Mouse (Mus musculus): ENCODE results near the gene Zkscan5. TPM values are rescaled to one million over a fixed set of nuclear protein-coding genes. Genes with fewer than 3 reads are reported as not detected.

The Zkscan5 gene
- polyA plus RNA-seq (2012; rRNA removed): 6.3 and 6.9 TPM in 2 replicates

GRCm38 (mm10) chr5:145203936-145204691 lies at the start of gene Zkscan5:
Gene Zkscan5 (plus strand): TSS chr5:145204562.

GRCm38 (mm10) chr5:145166536-145167305 lies 37.6 kb upstream of the Zkscan5 start, which contains the start of the genes Ptcd1 and Cpsf4:
Gene Ptcd1 (minus strand): TSS chr5:145167108.
Gene Cpsf4 (plus strand): TSS chr5:145167213.

GRCm38 (mm10) chr5:145191962-145192361 lies 12.4 kb upstream of the Zkscan5 start, which contains the start of gene Atp5j2:
Gene Atp5j2 (minus strand): TSS chr5:145192062.

GRCm38 (mm10) chr5:145201321-145201991 lies 2.9 kb upstream of the Zkscan5 start, which contains the start of gene Zkscan14:
Gene Zkscan14 (minus strand): TSS chr5:145201868.

GRCm38 (mm10) chr5:145231367-145231871 lies 27.1 kb downstream of the Zkscan5 start, which contains the start of gene Zfp655:
Gene Zfp655 (plus strand): TSS chr5:145231715.

Other genes with a start within 250 kb of the Zkscan5 start
- 38.1 and 41.5 TPM in 2 replicates for gene Smurf1, start 238.7 kb upstream of the Zkscan5 start, polyA plus RNA-seq (2012; rRNA removed)
- not detected in 2 replicates for gene Gm4871, start 171.8 kb upstream of the Zkscan5 start, polyA plus RNA-seq (2012; rRNA removed)
- gene 1700018F24Rik, start 161.6 kb upstream of the Zkscan5 start, polyA plus RNA-seq (2012; rRNA removed): not detected in 2 replicates
- 107 and 120 TPM in 2 replicates for gene Arpc1a, start 120.7 kb upstream of the Zkscan5 start, polyA plus RNA-seq (2012; rRNA removed)
- 11.9 and 14.3 TPM in 2 replicates for gene Kpna7, start 120.5 kb upstream of the Zkscan5 start, polyA plus RNA-seq (2012; rRNA removed)
- 1,010 and 1,065 TPM in 2 replicates for gene Arpc1b, start 90.3 kb upstream of the Zkscan5 start, polyA plus RNA-seq (2012; rRNA removed)
- gene Pdap1, start 64.3 kb upstream of the Zkscan5 start, polyA plus RNA-seq (2012; rRNA removed): 25.8 and 33.3 TPM in 2 replicates
- 50.3 and 53.3 TPM in 2 replicates for gene Bud31, start 64.2 kb upstream of the Zkscan5 start, polyA plus RNA-seq (2012; rRNA removed)
- 18.4 and 19.7 TPM in 2 replicates for gene Ptcd1, start 37.5 kb upstream of the Zkscan5 start, polyA plus RNA-seq (2012; rRNA removed)
- 26.0 and 31.7 TPM in 2 replicates for gene Cpsf4, start 37.3 kb upstream of the Zkscan5 start, polyA plus RNA-seq (2012; rRNA removed)
- 55.2 and 72.4 TPM in 2 replicates for gene Atp5j2, start 12.5 kb upstream of the Zkscan5 start, polyA plus RNA-seq (2012; rRNA removed)
- gene Zkscan14, start 2.7 kb upstream of the Zkscan5 start, polyA plus RNA-seq (2012; rRNA removed): 2.6 and 3.5 TPM in 2 replicates
- 11.3 and 13.6 TPM in 2 replicates for gene Zfp655, start 27.2 kb downstream of the Zkscan5 start, polyA plus RNA-seq (2012; rRNA removed)
- 27.8 and 30.3 TPM in 2 replicates for gene Zscan25, start 75.9 kb downstream of the Zkscan5 start, polyA plus RNA-seq (2012; rRNA removed)
- not detected in 2 replicates for gene Cyp3a57, start 140.7 kb downstream of the Zkscan5 start, polyA plus RNA-seq (2012; rRNA removed)

All from ovary, adult 2 months (tissue).